Mouse (Mus musculus): ENCODE measurements around the gene Fgf6.

GRCm38 (mm10) chr6:127064815-127065214, 49.4 kb downstream of the Fgf6 start:
- TF ChIP-seq CTCF (conservative IDR thresholded peaks at IDR 0.05; ENCODE audit: low read length) (no peak), NANOG (IDR thresholded peaks at IDR 0.05; ENCODE audit: borderline replicate concordance, low read length) (no peak), POU5F1 (IDR thresholded peaks at IDR 0.05; ENCODE audit: borderline replicate concordance, low read length) (no peak)

Measured in E14TG2a.4 (cell line).